Mouse (Mus musculus) E14TG2a.4 (cell line): ENCODE measurements around the gene Cdk19.

Source experiments
- CTCF ChIP-seq: conservative IDR thresholded peaks from 2 replicates; pipeline ENCODE4 v1.5.1; 2014; ENCODE audit warnings: low read length
- POU5F1 ChIP-seq: IDR thresholded peaks from 2 replicates; pipeline ENCODE4 v1.6.1; 2014; ENCODE audit warnings: low read length, borderline replicate concordance

DNA sequence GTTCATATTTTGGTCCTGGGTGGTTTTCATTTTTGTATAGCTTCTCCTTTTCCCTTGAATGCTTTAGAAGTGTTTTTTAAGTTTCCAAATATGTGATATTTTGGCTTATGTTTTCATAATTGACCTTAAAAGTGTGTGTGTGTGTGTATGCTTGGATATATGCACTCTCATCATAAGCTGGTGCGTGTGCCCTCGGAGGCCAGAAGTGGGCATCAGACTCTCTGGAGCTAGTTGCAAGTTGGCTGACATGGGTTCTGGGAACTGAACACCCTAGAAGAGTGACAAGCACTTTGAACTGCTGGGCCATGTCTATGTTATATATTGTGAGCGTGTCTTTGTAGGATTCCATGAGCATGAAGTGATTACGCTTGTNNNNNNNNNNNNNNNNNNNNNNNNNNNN, 110.8 kb downstream of the Cdk19 start:
- TF ChIP-seq CTCF (no peak), POU5F1 (no peak)
